Mouse (Mus musculus) liver, adult 2 months (tissue): ENCODE data around the gene Hoxc8. TPM values are rescaled to one million over a fixed set of nuclear protein-coding genes. Genes with fewer than 3 reads are reported as not detected.
A peak's percentile ranks its signal among the peaks of the same experiment; 100 is the strongest.

Experiments used
- DNase-seq: peaks from one replicate; pipeline ENCODE4 v3.0.0-alpha.2; 2011; ENCODE audit warnings: low read depth, low spot score; ENCODE audit errors: extremely low read depth
- H3K27ac ChIP-seq: fragments of 200-500 bp; replicated peaks from 2 replicates; pipeline ENCODE4 v1.5.1; 2012; ENCODE audit warnings: low read depth, mild to moderate bottlenecking, control low read depth, inconsistent platforms, low read length; ENCODE audit not compliant: insufficient read depth
- H3K27me3 ChIP-seq: fragments of 200-500 bp; 2 replicates; pipeline ENCODE4 v1.6.1; 2012; ENCODE audit warnings: mild to moderate bottlenecking, moderate library complexity, low read length, inconsistent platforms; ENCODE audit not compliant: control insufficient read depth, insufficient read depth
- H3K36me3 ChIP-seq: fragments of 200-500 bp; 2 replicates; pipeline ENCODE4 v1.6.1; 2012; ENCODE audit warnings: low read length, inconsistent platforms; ENCODE audit not compliant: control insufficient read depth, insufficient read depth
- H3K4me1 ChIP-seq: fragments of 200-500 bp; 2 replicates; pipeline ENCODE4 v1.6.1; 2011; ENCODE audit warnings: low read length; ENCODE audit not compliant: control insufficient read depth, insufficient read depth
- H3K4me3 ChIP-seq: fragments of 200-500 bp; 2 replicates; pipeline ENCODE4 v1.5.1; 2011; ENCODE audit warnings: low read depth, mild to moderate bottlenecking, control low read depth, low read length, moderate library complexity; ENCODE audit not compliant: insufficient read depth
- H3K79me2 ChIP-seq: fragments of 200-500 bp; 2 replicates; pipeline ENCODE4 v1.6.1; 2012; ENCODE audit warnings: inconsistent platforms, mild to moderate bottlenecking, low read length, moderate library complexity; ENCODE audit not compliant: control insufficient read depth, insufficient read depth
- H3K9ac ChIP-seq: fragments of 200-500 bp; 2 replicates; pipeline ENCODE4 v1.6.1; 2012; ENCODE audit warnings: low read depth, mild to moderate bottlenecking, control low read depth, inconsistent platforms, low read length
- CTCF ChIP-seq: fragments of 200-500 bp; IDR thresholded peaks from 2 replicates; pipeline ENCODE4 v1.5.1; 2011; ENCODE audit warnings: low read depth, low read length, control low read depth
- POLR2A ChIP-seq: fragments of 200-500 bp; IDR thresholded peaks from 2 replicates; pipeline ENCODE4 v1.6.1; 2011; ENCODE audit warnings: low read length, control low read depth; ENCODE audit not compliant: insufficient read depth; ENCODE audit errors: extremely low read depth
- WGBS: fragments of 180-500 bp; shearing (Covaris S2); methylation state at CpG from one replicate; pipeline ENCODE4 v1.1.7; 2018; 5-methylcytosine and 5-hydroxymethylcytosine counted together
- polyA plus RNA-seq: library from polyadenylated mRNA; depleted of rRNA; stranded (reverse); fragments of >200 nt; gene quantifications from 2 replicates; pipeline ENCODE4 v1.2.3, GENCODE M21; 2012
- total RNA-seq: library from RNA; depleted of rRNA; stranded (reverse); fragments of >200 nt; gene quantifications from 2 replicates; pipeline ENCODE4 v1.2.3, GENCODE M21; 2014

Hoxc8 gene
- total and polyA plus RNA-seq, 2 experiments, result not detected

DNA sequence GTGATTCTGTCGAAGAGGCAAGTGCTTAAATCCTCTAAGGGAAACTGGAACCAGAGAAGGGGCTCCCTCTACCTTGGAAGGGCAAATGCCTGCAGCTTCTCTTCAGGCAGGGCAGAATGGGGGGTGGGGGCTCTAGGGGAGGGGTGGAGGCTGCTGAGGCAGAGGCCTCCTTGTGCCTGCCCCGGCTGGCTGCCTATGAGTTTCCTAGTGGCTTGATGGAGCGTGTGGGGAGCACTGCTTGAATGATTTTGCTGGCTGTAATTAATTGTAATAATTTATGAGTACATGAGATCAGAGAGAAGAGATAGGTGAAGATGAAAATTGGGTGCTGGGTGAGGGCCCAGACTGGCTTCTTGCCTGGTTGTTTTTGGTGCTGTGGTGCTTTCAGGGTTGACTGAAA lies 5.5 kb upstream of the Hoxc8 start:
- no peak for TF ChIP-seq POLR2A
- TF ChIP-seq CTCF, result no peak
- Histone ChIP-seq H3K9ac (no peak overlapping the region), H3K4me3 (no peak overlapping the region), H3K36me3 (no peaks in the 10 kb centered on the region), H3K27ac (no peak overlapping the region), H3K79me2 (no peaks in the 10 kb centered on the region), H3K4me1 (no peaks in the 10 kb centered on the region; the same call in 1 of the 2 replicates), H3K27me3 (peaks cover 17% of the 10 kb centered on the region)
- no peak for DNase-seq
- 18% methylated on average over 3 of the region's 3 CpGs for WGBS

GRCm38 (mm10) chr15:102987124-102987833 lies 3.1 kb upstream of the Hoxc8 start:
- H3K27me3 ChIP-seq, result peaks cover 26% of the 10 kb centered on the region
- peak; percentile 67 for DNase-seq
- WGBS, result 6% methylated on average over 21 of the region's 21 CpGs

DNA sequence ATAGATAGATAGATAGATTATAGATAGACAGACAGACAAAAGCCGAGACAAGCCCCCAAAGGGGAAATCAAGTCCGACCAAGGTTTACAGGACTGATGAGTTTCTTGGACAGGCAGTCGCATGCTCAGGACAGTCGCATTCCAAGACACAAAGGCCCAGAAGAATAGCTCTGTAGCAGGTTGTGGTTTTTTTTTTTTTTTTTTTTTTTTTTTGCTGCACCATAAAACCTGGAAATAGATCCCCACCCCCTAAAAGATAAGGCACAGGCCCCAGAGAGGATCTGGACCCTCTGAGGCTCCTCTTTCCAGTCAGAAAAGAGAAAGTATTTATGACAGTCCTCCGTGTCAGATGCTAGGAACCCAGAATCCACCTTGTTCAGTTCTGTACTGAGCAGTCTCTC lies 2.3 kb upstream of the Hoxc8 start:
- Histone ChIP-seq H3K27me3 (peaks cover 26% of the 10 kb centered on the region), H3K36me3 (no peaks in the 10 kb centered on the region), H3K9ac (no peak overlapping the region), H3K79me2 (no peaks in the 10 kb centered on the region), H3K4me3 (no peak overlapping the region), H3K27ac (no peak overlapping the region), H3K4me1 (no peaks in the 10 kb centered on the region)
- TF ChIP-seq POLR2A (no peak), CTCF (no peak)
- WGBS, result 50% methylated on average over 5 of the region's 5 CpGs
- DNase-seq, result no peak

More at GRCm38 (mm10) chr15:102987124-102987833, 3.1 kb upstream of the Hoxc8 start:
- Histone ChIP-seq H3K4me1 (no peaks in the 10 kb centered on the region), H3K79me2 (no peaks in the 10 kb centered on the region), H3K36me3 (no peaks in the 10 kb centered on the region), H3K4me3 (no peak overlapping the region), H3K27ac (no peak overlapping the region), H3K9ac (no peak overlapping the region)
- no peak for TF ChIP-seq POLR2A
- peak; percentile 93 for TF ChIP-seq CTCF

DNA sequence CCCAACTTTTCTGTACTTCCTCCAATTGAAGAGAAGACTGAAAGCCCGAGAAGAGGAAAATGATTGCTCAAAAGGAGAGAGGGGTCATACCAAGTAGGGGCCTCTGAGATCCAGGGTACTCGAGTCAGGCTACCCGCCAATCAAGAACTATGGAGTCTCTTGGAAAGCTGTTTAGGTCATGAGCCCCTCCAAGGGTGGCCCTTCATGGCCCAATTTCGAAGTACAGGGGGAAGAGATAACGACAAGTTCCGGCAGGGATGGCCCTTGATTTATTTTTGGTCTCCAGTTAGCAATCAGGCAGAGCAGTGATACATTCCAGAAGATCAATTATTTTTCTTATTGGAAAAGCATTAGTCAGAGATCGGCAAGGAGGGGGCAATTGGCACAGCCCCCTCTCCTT lies 1.4 kb downstream of the Hoxc8 start:
- TF ChIP-seq POLR2A, result no peak
- TF ChIP-seq CTCF, result no peak
- Histone ChIP-seq H3K27ac (no peak overlapping the region), H3K27me3 (peaks cover 26% of the 10 kb centered on the region), H3K36me3 (no peaks in the 10 kb centered on the region), H3K9ac (no peak overlapping the region), H3K4me1 (no peaks in the 10 kb centered on the region), H3K79me2 (no peaks in the 10 kb centered on the region), H3K4me3 (no peak overlapping the region)
- WGBS, result 7% methylated on average over 7 of the region's 7 CpGs
- no peak for DNase-seq

DNA sequence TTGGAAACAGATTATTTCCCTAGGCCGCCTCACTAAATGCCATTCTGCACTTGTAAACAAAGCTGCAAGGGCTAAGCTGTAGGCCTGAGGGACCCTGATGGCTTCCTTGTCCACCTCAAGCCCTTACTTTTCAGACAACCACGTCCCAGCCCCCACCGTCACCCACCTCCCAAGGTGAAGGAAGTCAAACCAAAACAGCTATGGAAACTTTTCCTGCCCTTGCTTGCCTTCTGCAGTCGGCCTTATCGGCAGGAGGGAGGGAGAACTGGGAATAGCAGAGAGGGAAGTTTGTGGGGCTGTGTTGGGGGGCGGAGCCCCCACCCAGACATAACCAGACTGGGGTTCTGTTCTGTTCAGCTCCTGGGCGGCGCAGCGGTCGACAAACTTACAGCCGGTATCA lies 1.8 kb downstream of the Hoxc8 start:
- Histone ChIP-seq H3K4me1 (no peaks in the 10 kb centered on the region), H3K4me3 (no peak overlapping the region), H3K79me2 (no peaks in the 10 kb centered on the region), H3K27ac (no peak overlapping the region), H3K36me3 (no peaks in the 10 kb centered on the region), H3K9ac (no peak overlapping the region), H3K27me3 (peaks cover 25% of the 10 kb centered on the region)
- TF ChIP-seq CTCF, result no peak
- no peak for TF ChIP-seq POLR2A
- DNase-seq, result no peak
- WGBS, result 6% methylated on average over 11 of the region's 11 CpGs

GRCm38 (mm10) chr15:102992863-102993262 lies 2.5 kb downstream of the Hoxc8 start:
- peaks cover 30% of the 10 kb centered on the region for H3K27me3 ChIP-seq
- H3K4me1 ChIP-seq, result no peaks in the 10 kb centered on the region
- no peaks in the 10 kb centered on the region for H3K36me3 ChIP-seq
- no peak for DNase-seq
- no peak overlapping the region for H3K27ac ChIP-seq
- H3K9ac ChIP-seq, result no peak overlapping the region
- 4% methylated on average over 3 of the region's 3 CpGs for WGBS
- TF ChIP-seq CTCF (no peak), POLR2A (no peak)
- H3K79me2 ChIP-seq, result no peaks in the 10 kb centered on the region
- no peak overlapping the region for H3K4me3 ChIP-seq
